Mouse (Mus musculus): ENCODE measurements around the gene Inpp4a.

DNA sequence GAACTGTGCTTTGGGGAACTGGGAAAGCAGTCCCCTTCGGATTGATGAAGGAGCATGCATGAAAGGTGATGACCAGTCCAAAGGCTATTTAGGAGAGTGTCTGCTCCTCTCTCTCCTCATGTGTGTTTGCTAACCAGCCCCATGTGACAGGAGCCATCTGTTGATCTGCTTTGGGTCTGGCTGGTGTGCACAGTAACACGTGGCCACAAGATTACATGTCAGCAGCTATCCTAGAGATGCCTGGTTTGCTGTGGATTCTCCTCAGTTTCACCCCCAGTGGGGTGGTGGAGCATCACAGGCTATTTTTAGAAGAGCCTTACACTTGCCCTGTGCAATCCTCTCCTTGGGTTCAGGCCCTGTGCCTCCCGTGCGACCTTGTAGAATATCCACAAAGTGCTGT lies 42.2 kb downstream of the Inpp4a start:
- no peak for TF ChIP-seq POLR2A (IDR thresholded peaks at IDR 0.05; ENCODE audit: insufficient read length, low read depth)
- peak; percentile 59 for TF ChIP-seq USF1 (IDR thresholded peaks at IDR 0.05; ENCODE audit: low read depth)
- no peak for TF ChIP-seq MAX (IDR thresholded peaks at IDR 0.05; ENCODE audit: low read depth)
- peak in 1 of 3 experiments; percentile 59 for TF ChIP-seq MYOD1 (IDR thresholded peaks at IDR 0.05; ENCODE audit: control insufficient read depth in 1 of 3, insufficient read length in 2 of 3, low read depth in 2 of 3)
- TF ChIP-seq POLR2AphosphoS2 (IDR thresholded peaks at IDR 0.05; ENCODE audit: insufficient read length, low read depth): no peak
- peak in 2 of 3 experiments; percentile 62 to 79 for TF ChIP-seq MYOG (IDR thresholded peaks at IDR 0.05; ENCODE audit: control insufficient read depth in 1 of 3, insufficient read depth in 1 of 3, insufficient read length in 2 of 3, low read depth in 2 of 3)
- TF ChIP-seq CEBPB (IDR thresholded peaks at IDR 0.05; ENCODE audit: insufficient read depth, poor library complexity, severe bottlenecking): no peak
- no peak for TF ChIP-seq TCF12 (IDR thresholded peaks at IDR 0.05; ENCODE audit: insufficient read depth, poor library complexity, severe bottlenecking)
- no peak for TF ChIP-seq E2F4 (IDR thresholded peaks at IDR 0.05; ENCODE audit: insufficient read depth)
- TF ChIP-seq SRF (IDR thresholded peaks at IDR 0.05; ENCODE audit: control insufficient read depth, insufficient read length, low read depth): no peak
- no peak for TF ChIP-seq TCF3 (IDR thresholded peaks at IDR 0.05; ENCODE audit: insufficient read length, low read depth)

All from myocyte (in vitro differentiated cells).